Mouse (Mus musculus): Measurements from ENCODE around the gene Serpina3g.
"Not testable (repeated sequence)": the region's sequence is repeated elsewhere in the genome, so short reads cannot be mapped to it uniquely, and the experiment has no call there.

Gene Serpina3g

DNA sequence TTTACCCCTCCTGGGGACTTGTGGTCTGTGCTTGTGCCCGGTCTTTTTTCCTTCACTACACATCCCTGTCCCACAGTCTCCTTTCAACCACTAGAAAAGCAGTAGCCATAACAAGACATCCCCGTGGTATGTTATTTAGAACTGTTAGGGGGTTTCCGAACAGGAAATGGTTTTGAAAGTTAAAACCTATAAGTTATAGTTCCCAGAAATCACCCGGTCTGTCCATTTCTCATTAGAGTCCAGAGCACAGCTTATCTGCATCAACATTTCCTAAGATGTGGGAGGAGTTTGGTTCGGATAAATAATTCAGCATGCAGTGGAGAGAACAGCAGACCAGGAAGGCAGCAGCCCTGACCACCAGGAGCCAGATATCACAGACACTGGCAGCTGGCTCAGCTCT lies at the start of gene Serpina3g:
Gene Serpina3g, plus strand, starts transcription at position 331 of the 400 bp plus-strand sequence.
- no peak for DNase-seq (ENCODE audit: low read depth)

DNA sequence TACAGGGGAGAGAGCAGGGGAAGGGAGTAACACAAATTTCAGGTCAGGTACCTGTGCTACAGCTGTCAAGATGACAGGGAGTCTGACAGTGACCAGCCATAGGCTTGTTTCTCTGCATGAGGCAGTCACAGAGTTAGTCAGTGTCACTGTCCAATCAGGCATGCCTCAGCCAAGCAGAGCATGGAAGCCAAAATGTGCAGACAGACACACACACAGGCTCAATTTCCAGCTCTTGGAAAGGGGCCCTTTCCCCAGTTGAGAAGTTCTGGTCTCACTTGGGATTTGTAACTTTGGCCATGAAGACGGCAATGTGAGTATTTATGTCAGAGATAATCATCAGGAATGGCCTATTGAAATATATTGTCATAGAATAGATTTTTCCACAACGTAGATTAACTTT lies 46.8 kb upstream of the Serpina3g start:
- DNase-seq (ENCODE audit: low read depth) = no peak

DNA sequence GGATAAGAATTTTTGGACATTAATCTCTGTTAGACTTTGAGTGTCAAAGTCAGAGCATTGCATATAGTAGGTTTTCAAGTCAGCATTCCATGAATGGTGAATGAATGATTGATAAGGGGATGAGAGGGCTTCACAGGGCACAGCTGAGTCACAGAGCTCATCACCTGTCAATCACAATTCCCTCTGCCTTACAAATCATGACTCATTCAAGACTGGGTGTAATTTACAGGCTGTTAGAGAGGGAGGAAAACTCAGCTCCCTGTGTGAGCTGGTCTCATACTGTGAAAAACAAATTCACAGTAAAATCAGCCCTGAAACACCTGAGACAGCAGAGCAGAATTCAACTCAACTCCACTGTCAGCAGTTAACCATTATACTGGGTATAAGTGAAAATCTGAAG lies 45.2 kb upstream of the Serpina3g start:
- DNase-seq (ENCODE audit: low read depth) = no peak

DNA sequence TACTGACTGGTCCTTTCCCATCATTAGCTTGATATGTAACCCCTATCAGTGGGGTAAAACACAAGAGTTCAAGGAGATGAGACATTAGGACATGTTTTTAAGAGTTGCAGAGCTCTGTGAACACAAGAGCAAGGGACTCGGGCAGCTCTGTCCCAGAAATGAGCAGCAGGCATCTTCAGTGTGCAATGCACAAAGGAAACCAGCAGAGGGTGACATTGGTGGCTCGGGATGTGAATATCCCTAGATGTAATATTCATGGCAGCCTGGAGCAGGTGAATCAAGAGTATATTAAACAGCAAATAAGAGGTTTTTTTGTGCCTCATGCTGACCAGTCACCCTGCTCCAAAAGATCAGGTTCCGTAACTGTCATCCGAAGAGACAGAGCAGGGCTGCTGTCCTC lies 26.9 kb upstream of the Serpina3g start:
- no peak for DNase-seq (ENCODE audit: low read depth)

DNA sequence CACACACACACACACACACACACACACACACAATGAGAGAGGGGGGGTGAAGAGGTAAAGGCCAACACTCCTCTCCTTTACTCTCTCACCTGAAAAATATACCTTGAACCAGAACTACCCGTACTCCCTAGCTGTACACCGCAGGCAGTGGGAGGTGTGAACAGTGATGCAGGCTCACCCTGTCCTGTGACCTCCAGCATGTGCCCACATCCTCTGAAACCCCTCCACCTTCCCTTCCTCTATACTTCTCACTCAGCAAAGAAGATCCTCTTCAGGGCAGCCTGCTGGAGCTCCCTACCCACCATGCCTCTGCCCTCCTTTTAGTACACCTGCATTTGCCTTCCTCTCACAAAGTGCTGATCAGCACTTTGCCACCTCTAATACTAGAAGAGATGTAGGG lies 26.2 kb upstream of the Serpina3g start:
- no peak for DNase-seq (ENCODE audit: low read depth)

DNA sequence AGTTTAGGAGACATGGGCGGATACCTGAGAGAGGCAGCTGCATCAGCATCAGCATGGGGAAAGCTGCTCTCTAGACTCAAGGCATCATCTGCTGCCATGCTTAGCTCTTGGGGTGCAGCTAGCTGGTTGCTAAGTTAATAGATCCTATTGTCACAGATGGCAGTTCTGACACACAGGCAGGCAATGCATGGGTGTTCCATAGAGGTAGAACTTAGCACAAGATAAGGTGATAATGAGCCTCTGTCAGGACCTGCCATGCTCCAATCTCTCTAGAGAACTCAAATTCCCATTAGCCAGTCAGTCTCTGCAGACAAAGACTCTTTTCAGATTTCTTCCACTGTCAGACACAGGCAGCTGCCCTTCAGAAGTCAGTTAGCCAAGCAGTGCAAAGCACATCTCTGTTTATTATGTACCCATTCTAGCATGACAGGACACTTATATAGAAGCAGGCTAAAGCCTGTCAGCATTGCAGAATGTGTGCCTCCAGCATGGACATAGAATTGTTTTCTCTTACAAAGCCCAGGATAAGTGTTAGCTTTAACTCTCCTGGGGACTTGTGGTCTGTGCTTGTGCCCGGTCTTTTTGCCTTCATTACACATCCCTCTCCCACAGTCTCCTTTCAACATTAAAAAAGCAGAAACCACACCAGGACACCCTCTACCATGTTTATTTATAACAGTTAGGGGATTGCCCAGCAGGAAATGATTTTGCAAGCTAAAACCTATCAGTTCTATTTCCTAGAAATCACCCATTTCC lies 22.2 kb upstream of the Serpina3g start:
- no peak for DNase-seq (ENCODE audit: low read depth)

DNA sequence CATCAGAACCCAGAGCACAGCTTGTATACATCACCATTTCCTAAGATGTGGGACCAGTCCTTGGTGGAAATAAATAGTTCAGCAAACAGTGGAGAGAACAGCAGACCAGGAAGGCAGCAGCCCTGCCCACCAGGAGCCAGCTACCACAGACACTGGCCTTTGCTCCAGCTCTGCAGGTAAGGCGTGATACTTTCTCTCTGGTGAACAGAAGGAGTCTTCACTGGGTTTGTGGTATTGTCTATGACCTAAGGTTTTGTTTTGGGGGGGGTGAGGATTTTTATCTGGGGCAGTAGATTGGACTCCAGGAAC lies 21.6 kb upstream of the Serpina3g start, which contains the start of gene Serpina3f:
Gene Serpina3f, plus strand, starts transcription at position 100 of the 309 bp plus-strand sequence.
- no peak for DNase-seq (ENCODE audit: low read depth)

DNA sequence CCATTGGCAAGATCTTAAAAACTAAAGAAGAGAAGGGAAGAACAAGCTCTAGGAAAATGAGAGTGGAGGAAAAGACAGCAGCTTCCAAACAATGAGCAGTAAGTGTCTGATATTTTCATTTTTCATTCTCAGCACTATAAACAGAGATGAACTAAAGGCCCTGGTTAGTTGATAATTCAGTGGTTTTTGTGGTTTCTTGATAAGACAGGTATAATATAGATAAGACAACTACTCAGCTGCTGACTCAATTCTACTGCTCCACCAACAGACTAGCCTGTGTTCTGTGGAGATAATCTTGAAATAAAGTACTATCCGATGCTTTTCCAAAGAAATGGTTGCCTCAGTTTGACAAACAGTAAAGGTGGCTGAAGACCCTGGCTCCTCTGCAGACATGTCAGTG lies 20.8 kb upstream of the Serpina3g start:
- no peak for DNase-seq (ENCODE audit: low read depth)

DNA sequence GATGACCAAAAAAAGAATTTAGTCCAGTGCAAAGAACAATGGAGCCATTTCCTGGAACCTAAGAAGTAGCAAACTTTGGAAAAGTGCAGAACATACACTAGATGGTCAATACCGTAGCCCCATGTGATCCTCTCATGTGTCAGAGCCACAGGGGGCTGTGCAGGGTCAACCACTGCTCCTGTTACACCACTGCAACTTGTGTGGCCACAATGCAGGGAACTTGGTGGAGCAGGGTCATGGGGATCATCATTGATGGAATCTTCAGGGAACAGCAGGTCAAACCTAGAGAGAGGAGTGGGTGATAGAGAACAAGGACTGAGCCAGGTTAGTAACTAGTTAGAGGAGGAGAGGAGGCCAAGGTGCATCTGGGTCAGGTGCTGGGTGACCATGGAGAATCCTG lies 14.4 kb upstream of the Serpina3g start:
- no peak for DNase-seq (ENCODE audit: low read depth)

DNA sequence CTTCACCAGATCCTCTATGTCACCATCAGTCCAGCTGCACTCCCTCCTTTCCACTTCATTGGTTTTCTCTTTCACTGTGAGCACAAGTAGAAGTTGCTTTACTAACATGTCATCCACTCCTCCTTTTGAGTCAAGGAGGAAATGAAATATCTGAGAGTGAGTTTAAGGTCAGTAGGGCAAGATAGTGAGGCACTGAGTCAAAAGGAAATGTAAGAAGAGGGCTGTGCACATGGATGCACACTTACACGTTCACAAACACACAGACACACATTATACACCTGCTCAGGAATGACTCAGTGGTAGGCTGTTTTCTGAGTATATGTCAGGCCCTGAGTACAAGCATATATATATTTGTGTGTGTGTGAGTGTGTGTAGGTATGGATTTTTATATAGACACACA lies 12.4 kb upstream of the Serpina3g start:
- no peak for DNase-seq (ENCODE audit: low read depth)

DNA sequence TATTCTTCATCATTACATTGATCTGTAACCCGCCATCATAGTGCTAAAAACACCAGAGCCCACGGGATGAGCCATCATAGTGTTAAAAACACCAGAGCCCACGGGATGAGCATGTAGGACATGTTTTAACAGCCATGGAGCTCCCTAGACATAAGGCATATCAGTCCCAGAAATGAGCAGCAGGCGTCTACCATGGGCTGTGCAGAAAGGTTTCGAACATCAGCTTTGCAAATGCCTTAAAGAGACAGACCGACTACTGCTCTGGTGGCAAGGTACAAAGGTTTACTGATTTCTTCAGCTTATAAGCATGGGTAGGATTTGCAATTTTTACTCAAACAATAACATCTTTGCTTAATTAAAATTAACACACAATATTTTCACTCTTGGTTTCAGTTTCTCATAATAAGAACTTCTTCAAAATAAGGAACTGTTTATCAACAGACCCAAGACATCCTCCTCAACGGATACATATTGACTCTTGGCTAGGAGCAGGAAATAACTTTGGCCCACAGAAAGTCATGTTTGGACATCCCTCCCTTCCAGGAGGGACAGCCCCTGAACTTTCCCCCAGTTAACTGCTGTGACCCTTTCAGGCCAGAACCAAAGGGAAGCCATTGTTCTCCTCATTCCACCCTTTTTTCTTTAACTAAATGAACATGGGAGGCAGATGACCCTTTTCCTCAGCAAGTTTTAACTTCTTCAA lies 11.3 kb upstream of the Serpina3g start:
- no peak for DNase-seq (ENCODE audit: low read depth)

DNA sequence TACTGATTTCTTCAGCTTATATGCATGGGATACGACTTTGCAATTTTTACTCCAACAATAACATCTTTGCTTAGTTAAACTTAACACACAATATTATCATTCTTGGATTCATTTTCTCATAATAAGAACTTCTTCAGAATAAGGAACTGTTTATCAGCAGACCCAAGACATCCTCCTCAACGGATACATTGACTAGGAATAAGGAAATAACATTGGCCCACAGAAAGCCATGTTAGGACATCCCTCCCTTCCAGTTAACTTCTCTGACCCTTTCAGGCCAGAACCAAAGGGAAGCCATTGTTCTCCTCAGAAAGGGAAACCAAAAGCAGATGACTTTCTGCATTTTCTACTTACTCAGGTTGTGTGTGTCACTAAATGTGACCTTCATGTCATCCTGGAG lies 5.3 kb upstream of the Serpina3g start:
- DNase-seq (ENCODE audit: low read depth) = no peak

DNA sequence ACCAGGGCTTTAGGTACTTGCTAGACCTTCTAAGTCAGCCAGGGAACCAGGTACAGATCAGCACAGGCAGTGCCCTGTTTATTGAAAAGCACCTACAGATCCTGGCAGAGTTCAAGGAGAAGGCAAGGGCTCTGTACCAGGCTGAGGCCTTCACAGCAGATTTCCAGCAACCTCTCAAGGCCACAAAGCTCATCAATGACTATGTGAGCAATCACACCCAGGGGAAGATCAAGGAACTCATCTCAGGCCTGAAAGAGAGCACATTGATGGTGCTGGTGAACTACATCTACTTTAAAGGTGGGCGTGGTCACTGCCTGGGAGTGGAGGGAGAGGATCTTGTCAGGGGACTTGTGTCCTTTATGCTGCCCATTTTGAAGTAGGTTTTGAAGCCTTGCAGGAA lies 2.0 kb downstream of the Serpina3g start:
- DNase-seq (ENCODE audit: low read depth) = not testable (repeated sequence)

DNA sequence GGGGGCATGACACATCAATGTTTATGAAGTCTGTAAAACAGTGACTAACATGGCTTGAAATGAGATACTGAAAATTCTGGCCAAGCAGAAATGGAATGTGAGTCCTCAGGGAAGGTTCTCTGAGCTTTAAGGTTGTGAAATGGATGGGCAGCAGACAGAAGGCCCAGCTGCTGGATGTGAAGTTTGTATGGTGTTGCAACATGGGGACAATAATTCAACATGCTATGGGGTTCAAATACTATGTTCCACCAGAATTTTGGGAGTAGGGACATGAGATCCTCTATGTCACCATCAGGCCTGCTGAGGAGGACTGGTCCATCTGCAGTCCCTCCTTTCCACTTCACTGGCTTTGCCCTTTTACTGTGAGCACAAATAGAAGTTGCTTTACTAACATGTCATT lies 7.3 kb downstream of the Serpina3g start:
- DNase-seq (ENCODE audit: low read depth) = no peak

DNA sequence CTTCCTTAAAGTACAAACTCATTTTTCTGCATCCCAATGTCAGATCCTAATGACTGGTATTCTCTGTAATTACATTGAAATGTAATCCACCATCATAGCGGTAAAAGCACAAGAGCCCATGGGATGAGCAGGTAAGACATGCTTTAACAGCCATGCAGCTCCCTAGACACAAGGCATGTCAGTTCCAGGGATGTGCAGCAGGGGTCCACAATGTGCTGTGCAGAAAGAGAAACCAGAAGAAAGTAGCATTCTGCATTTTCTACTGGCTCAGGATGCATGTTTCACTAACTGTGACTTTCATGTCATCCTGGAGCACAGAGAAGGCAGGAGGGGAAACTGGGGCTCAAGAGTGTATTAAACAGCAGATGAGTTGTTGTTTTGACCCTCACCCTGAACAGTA lies 9.0 kb downstream of the Serpina3g start:
- no peak for DNase-seq (ENCODE audit: low read depth)

DNA sequence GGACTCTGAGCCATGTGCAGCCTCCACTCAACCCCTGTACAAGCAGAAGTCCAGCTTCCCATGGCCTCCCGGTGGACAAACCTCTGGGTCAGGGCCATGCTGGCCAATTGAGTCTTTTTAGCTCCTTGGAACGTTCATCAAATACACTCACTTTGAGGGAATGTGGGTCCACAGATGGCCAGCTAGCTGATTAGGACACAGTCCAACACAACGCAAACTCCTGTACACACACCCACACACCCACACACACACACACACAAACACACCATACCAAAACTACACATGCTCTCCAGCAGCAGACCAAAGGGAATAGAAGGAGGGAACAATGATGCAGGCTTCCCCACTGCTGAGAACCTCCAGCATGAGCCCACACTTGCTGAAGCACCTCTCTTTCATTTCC lies 9.6 kb downstream of the Serpina3g start:
- no peak for DNase-seq (ENCODE audit: low read depth)

DNA sequence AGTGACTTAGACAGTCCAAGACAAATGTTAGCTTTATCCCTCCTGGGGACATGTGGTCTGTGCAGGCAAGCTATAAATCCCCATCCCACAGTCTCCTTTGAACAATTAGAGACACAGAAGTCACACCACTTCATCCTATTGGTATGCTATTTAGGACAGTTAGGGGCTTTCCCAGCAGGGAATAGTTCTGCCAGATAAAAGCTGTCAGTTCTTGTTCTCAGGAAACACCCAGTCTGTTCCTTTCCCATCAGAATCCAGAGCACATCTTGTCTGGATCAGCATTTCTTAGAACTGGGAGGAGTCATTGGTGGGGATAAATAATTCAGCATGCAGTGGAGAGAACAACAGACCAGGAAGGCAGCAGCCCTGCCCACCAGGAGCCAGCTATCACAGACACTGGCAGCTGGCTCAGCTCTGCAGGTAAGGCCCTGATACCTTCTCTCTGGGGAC lies 11.5 kb downstream of the Serpina3g start:
- no peak for DNase-seq (ENCODE audit: low read depth)

DNA sequence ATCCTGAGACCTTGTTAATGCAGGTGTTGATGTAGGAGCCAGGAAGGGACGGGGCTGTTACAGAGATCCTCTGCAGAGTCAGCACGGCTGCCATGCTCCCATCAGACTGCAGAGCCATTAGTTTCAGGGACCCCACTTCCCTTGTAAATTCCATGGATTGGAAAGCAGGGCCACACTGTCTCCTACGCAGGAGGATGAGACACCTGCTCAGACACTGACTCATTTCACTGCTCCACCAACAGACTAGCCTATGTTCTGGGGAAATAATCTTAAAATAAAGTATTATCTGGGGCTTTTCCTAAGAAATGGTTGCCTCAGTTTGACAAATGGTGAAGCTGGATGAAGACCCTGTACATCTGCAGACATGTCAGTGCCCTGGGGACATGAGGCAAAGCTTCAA lies 12.2 kb downstream of the Serpina3g start:
- no peak for DNase-seq (ENCODE audit: low read depth)

DNA sequence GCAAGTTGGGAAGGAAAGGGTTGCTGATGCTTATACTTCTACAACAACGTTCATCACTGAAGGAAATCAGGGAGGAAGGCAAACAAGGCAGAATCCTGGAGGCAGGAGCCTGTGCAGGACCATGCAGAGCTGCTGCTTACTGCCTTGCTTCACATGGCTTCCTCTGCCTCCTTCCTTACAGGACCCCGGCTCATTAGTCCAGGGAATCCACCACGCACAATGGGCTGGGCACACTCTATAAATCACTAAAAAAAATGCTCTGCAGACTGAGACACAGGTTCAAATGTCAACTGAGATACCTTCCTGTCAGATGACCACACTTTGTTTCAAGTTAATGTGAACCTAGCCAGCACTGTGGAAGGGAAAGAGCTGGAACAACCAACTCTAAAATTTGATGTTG lies 25.0 kb downstream of the Serpina3g start:
- DNase-seq (ENCODE audit: low read depth) = no peak

DNA sequence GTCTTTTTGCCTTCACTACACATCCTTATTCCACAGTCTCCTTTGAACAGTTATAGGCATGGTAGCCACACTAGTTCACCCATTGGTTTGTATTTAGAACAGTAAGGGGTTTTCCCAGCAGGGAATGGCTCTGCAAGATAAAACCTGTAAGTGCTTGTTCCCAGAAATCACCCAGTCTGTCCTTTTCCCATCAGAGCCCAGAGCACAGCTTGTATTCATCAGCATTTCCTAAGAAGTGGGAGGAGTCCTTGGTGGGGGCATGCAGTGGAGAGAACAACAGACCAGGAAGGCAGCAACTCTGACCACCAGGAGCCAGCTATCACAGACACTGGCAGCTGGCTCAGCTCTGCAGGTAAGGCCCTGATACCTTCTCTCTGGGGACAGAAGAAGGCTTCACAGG lies 26.8 kb downstream of the Serpina3g start, which contains the start of gene Serpina3i:
Gene Serpina3i, plus strand, starts transcription at position 260 of the 400 bp plus-strand sequence.
- DNase-seq (ENCODE audit: low read depth) = no peak

DNA sequence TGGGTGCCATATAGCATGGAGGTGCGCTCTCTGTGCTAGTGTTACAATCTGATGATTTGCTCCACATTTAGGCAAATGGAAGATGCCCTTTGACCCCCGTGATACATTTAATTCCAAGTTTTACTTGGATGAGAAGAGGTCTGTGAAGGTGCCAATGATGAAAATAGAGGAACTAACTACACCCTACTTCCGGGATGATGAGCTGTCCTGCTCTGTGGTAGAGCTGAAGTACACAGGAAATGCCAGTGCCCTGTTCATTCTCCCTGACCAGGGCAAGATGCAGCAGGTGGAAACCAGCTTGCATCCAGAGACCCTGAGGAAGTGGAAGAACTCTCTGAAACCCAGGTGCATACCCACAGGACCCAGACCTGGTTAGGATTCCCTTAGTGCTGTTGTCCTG lies 30.3 kb downstream of the Serpina3g start:
- no peak for DNase-seq (ENCODE audit: low read depth)

DNA sequence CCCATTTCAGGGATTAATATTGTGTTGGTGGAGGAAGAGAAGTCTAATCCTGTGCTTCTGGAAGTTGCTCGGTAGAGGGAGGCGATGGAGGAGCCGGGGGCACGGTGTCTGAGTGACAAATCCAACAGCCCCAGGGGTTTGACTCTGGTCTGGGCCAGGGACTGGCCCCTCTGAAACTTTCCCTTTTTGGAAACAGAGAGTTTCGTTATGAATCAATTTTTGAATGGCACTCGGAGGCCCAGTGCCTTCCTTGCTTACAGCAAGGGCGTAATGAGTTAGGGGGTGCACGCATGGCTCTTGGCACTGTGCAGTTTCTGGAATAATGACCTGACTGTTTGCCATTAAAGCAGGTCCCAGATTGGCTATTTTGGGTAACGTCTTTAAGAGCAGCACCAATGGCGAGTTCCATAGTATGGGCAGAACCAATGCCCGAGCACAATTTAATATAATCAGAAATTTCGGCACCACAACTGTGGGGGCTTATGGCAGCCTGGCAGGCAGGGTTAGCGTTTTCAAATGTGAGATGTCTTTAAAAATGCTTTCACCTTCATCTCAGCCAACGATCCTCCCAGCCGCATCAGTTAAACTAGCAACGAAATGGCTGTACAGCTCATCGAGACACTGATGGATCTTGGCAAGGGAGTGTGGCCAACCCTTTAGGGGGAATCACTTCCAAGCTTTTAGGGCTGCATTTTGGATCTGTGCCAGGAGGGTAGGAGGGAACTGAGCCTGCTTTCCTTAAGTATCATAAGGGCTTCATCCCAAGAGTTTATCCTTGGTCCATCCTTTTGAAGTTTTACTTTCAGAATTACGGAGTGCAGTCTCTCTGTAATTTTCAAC lies 42.4 kb downstream of the Serpina3g start:
- DNase-seq (ENCODE audit: low read depth) = no peak

DNA sequence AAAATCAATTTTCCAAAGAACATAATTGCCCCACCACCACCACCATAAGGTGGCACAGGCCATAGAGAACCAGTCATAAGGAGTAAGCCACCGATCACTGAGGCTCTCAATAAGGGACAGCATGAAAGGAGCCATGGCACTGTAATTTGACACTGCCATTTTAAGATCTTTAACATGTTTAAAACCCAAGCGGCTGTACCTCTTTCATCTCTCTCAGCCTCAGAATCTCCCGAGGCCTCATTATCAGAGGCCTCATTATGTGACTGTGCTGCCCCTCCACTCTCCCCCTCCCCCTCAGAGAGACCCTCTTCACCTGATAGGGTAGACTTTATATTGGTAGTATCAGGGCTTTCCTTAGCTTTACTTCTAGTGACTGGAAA lies 43.0 kb downstream of the Serpina3g start:
- DNase-seq (ENCODE audit: low read depth) = no peak

All from naive thymus-derived CD4-positive, alpha-beta T cell, adult 2 months (primary cell).